Mouse (Mus musculus) heart, adult 18-20 months (tissue): ENCODE data around the gene Rpl27. TPM values are rescaled to one million over a fixed set of nuclear protein-coding genes. Genes with fewer than 3 reads are reported as not detected.
A peak's percentile ranks its signal among the peaks of the same experiment; 100 is the strongest.
"Not testable (repeated sequence)": the region's sequence is repeated elsewhere in the genome, so short reads cannot be mapped to it uniquely, and the experiment has no call there.

Experiments used
- DNase-seq, 2 experiments: peaks; one replicate each; pipeline ENCODE4 v3.0.0; 2021 to 2022; ENCODE audit warnings: mixed read lengths in 1 of 2
- microRNA-seq, 2 experiments: library from miRNA; unstranded; fragments of <30 nt; microRNA quantifications; one replicate each; pipeline ENCODE4 v1.2.0; 2022
- total RNA-seq, 2 experiments: library from RNA; stranded (reverse); gene quantifications; 2 replicates each; pipeline ENCODE4 v1.2.3; 2021

The Rpl27 gene
- total RNA-seq, 2 experiments from 2014 or later: 45.0 to 48.0 TPM

GRCm38 (mm10) chr11:101468263-101468688 is 26.2 kb downstream of the Rpl27 start:
- peak in 1 of 2 experiments; percentile 56 for DNase-seq

- no peak for DNase-seq
These were observed 26.6 kb downstream of the Rpl27 start for GRCm38 (mm10) chr11:101468731-101469130.

DNA sequence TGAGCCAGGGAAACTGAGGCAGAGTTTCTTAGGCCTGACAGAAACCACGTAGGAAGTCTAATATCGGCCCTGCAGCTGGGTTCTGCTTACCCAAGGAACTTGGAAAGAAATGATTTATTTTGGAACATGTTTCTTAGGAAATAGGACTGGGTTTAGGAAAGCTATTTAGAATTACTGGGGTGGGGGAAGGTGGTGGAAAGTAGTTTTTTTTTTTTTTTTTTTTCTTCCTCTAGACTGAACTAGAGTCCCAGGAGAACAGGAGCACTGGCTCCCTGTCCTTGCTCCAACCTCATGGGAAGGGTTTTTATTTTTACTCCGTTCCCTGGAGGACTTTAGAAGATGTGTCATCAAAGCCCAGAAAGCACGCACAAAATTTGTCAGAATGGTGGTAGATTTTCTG is 27.1 kb downstream of the Rpl27 start:
- DNase-seq: no peak

- no peak for DNase-seq
These were observed 28.1 kb downstream of the Rpl27 start for GRCm38 (mm10) chr11:101470206-101470605.

DNA sequence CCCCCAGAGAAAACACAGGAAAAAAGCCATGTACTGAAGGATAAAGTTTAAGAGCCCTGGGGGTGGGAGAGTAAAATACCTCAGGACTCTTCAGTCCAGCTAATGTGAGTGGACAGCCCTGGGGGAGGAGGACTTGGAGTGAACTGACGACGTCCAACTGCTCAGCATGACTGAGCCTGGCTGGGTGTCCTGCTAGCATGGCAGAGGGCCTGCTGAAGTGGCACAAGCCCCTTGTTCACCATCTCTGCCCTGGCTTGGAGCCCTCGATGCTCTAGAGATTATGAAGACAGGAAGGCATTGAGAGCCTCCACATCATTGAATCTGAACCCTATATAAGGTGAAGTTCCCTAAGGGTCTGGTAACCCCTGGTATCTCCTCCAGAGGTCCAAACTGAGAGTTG is 29.8 kb downstream of the Rpl27 start:
- DNase-seq: no peak

GRCm38 (mm10) chr11:101472336-101472735 is 30.2 kb downstream of the Rpl27 start:
- no peak for DNase-seq

DNA sequence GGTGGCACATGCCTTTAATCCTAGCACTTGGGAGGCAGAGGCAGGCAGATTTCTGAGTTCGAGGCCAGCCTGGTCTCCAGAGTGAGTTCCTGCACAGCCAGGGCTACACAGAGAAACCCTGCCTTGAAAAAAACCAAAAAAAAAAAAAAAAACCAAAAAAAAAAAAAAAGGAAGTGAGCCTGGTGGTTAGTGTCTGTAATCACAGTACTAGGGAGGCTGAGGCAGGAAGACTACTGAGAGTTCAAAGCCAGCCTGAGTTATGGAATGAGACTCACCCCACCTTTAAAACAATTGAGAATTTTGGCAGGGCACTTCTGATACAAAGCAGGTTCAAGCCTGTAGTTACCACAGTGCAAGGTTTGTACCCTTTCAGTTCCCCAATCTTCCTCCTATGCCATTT is 31.6 kb downstream of the Rpl27 start:
- not testable (repeated sequence) for DNase-seq

DNA sequence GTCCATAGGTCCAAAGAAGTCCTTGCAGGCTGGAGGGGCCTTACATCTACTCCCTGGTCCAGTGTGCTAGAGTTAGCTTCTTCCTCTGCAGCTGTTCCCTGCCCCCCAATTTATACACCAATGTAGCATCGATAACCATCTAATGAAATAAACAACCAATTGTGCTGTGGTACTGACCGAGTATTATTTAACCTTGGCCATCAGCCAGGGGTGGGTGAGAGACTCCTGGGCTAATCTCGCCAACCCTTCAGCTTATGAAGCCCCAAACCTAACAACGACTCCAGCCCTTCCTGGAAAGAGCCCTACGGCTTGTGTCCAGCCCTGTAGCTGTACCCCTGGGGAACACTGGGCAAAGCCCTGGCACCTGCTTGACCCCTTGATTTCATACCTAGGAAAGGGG is 32.2 kb downstream of the Rpl27 start:
- DNase-seq: no peak

DNA sequence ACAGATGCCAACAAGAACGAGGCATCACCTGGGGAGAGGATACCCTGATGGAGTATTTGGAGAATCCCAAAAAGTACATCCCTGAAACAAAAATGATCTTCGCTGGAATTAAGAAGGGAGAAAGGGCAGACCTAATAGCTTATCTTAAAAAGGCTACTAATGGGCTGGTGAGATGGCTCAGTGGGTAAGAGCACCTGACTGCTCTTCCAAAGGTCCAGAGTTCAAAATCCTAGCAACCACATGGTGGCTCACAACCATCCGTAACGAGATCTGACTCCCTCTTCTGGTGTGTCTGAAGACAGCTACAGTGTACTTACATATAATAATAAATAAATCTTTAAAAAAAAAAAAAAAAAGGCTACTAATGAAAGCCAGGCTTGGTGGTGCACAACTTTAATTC is 34.3 kb downstream of the Rpl27 start:
- DNase-seq: not testable (repeated sequence)

DNA sequence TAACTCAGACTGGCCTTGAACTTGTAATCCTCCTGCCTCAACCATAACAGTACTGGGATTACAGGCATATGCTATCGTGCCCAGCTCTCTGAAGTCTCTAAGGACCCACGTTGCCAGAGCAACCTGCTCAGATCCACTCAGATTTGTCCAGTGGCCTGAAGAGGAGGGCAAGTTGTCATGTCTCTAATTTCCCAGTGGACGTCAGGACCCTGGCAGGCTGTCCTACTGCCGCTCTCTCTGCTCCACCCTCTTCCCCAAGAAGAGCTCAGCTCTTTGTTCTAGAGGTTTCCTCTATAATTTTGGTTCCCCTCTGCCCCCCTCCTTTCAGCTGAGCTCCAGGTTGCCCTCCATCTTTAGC is 35.1 kb downstream of the Rpl27 start:
- no peak for DNase-seq

DNA sequence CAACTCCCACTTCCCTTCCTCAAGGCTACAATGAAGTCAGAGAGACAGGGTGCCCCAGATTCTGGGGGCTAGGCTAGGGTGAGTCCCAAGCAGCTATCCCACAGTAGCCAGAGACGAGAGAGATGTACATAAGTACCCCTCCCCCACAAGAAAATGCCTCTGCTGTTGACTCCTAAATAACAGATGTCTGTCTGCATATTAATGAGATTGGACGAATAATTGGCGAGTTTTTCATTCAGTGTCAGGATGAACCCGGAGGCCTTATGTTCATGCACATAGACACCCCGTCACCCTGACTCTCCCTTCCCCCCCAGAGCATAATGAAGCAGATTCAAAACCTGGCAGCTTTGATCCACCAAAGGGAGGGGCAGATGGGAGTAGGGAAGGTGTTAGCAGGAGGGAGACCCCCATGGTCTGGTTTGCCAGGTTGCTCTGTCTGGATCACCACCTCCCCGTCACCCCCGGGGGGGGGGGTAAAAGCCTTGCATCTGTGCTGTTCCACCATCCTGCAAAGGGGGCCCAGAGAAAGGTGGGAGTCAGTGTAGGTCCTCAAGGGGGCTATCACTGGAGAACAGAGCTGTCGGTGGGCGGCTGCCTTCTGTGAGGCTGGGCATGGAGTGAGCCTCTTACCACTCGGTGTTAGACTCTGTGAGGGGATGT is 35.6 kb downstream of the Rpl27 start:
- DNase-seq: no peak

DNA sequence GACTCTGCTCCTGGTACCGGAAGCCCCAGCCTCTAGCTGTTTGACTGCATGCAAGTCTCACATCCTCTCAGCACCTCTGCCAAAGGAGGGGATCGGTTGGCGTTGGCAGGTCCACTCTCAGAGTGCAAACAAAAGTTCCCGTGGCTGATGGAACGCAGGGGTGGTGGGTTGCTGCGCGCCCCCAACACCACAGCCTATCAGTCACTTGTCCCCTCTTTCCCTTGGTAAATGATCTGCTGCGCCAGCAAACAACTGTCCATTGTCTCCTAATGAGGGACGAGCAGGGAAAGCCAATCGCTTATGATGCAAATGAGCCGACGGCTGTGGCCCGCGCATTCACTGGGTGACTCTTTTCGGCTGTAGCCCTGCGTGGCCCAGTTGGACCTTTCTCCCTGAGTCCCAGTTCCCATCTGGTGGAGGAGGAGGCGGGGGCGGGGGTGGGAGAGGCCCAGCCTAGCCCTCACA is 37.1 kb downstream of the Rpl27 start:
- no peak for DNase-seq

GRCm38 (mm10) chr11:101480912-101481311 is 38.8 kb downstream of the Rpl27 start:
- DNase-seq: no peak

DNA sequence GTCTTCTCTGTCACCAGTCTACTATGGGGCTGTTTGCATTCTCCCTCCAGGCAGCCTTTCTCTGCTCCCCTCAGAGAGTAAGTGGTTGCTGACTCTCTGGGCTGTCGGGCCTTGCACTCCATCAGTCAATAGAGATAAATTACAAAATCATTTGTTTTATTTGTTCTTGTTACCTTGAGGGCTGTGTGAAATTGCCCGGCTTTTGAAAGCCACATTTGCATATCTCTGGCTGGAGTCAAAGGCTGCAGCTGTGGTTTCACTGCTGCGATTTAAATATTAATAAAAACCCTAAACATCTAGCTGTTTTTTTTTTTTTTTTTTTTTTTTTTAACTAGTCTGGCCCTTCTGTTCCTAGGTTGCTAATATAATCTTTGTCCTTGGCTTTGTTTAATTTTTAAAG is 41.7 kb downstream of the Rpl27 start:
- DNase-seq: no peak

- no peak for DNase-seq
These were observed 42.1 kb downstream of the Rpl27 start for GRCm38 (mm10) chr11:101484245-101484644.

DNA sequence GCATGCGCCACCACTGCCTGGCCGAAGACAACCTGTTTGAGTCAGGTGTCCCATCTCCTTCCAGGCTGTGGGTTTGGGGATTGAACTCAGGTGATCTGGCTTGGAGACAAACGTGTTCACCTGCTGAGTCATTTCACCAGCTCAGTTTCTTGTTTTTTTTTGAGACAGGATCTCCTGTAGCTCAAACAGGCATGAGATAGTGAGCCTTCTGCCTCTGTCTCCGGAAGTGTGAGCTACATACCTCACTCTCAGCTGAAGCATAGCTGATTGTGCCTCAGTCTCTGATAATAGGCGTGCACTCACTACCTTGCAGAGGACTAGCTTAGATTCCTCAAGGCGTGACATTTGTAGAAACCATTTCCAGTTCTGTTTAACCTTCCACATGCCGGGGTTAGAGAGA is 42.7 kb downstream of the Rpl27 start:
- no peak for DNase-seq

- DNase-seq: no peak
These were observed 43.5 kb downstream of the Rpl27 start for GRCm38 (mm10) chr11:101485509-101486028.

DNA sequence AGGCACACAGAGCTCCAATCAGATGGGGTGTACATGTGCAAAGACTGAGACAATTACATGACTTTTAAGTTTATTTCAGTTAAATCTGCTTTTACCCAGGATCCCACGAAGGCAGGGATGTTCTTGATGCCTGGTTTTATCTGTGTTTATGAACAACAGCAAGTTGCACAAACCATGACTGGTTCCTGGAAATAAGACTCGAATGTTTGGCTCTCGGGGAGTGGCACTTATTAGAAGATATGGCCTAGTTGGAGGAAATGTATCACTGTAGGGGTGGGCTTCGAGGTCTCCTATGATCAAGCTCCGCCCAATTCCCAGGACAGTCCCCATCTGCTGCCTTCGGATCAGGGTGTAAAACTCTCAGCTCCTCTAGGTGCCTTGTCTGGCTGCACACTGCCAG is 44.0 kb downstream of the Rpl27 start:
- no peak for DNase-seq

Small RNA genes lying within 50 kb of the gene (microRNA-seq; reads per million reads assigned to microRNA genes)
- 3.8 to 4.6 reads per million in 2 experiments for gene Mir6929

Other genes starting within 250 kb of the Rpl27 start
- 10 to 100 TPM; 29.8 to 36.4 TPM for gene Ezh1, start 215.8 kb upstream of the Rpl27 start, total RNA-seq
- gene Ramp2, start 196.3 kb upstream of the Rpl27 start, total RNA-seq: 100 to 1,000 TPM in 1 of 2 experiments, 10 to 100 TPM in 1; 74.7 to 100 TPM
- gene Vps25, start 188.6 kb upstream of the Rpl27 start, total RNA-seq: 100 to 1,000 TPM in 1 of 2 experiments, 10 to 100 TPM in 1; 87.3 to 107 TPM
- 10 to 100 TPM in 1 of 2 experiments, 1 to 10 TPM in 1; 9.4 to 12.9 TPM for gene Wnk4, start 181.7 kb upstream of the Rpl27 start, total RNA-seq
- under 1 TPM; 0.15 to 0.23 TPM for gene Cntd1, start 163.3 kb upstream of the Rpl27 start, total RNA-seq
- 100 to 1,000 TPM in 1 of 2 experiments, 10 to 100 TPM in 1; 98.3 to 108 TPM for gene Coa3, start 163.2 kb upstream of the Rpl27 start, total RNA-seq
- 10 to 100 TPM; 85.4 to 96.5 TPM for gene Becn1, start 140.0 kb upstream of the Rpl27 start, total RNA-seq
- gene Psme3, start 126.1 kb upstream of the Rpl27 start, total RNA-seq: 10 to 100 TPM; 65.0 to 86.3 TPM
- gene Aoc2, start 117.2 kb upstream of the Rpl27 start, total RNA-seq: 1 to 10 TPM; 1.2 to 2.2 TPM
- gene Aoc3, start 111.7 kb upstream of the Rpl27 start, total RNA-seq: 10 to 100 TPM; 10.5 to 16.6 TPM
- not detected for gene G6pc, start 74.7 kb upstream of the Rpl27 start, total RNA-seq
- gene Aarsd1, start 24.7 kb upstream of the Rpl27 start, total RNA-seq: 10 to 100 TPM; 18.5 to 22.9 TPM
- gene Gm27029, start 17.5 kb upstream of the Rpl27 start, total RNA-seq: 10 to 100 TPM in 1 of 2 experiments, 1 to 10 TPM in 1; 6.0 to 10.3 TPM
- 10 to 100 TPM; 11.0 to 11.2 TPM for gene Rundc1, start 17.2 kb upstream of the Rpl27 start, total RNA-seq
- 10 to 100 TPM; 52.7 to 61.5 TPM for gene Ptges3l, start 17.0 kb upstream of the Rpl27 start, total RNA-seq
- 10 to 100 TPM; 14.0 to 16.2 TPM for gene Ifi35, start 6.1 kb downstream of the Rpl27 start, total RNA-seq
- gene Rnd2, start 22.7 kb downstream of the Rpl27 start, total RNA-seq: 1 to 10 TPM; 5.1 to 6.2 TPM
- 10 to 100 TPM; 23.7 to 24.6 TPM for gene Vat1, start 23.9 kb downstream of the Rpl27 start, total RNA-seq
- gene Brca1, start 109.7 kb downstream of the Rpl27 start, total RNA-seq: under 1 TPM; 0.27 to 0.31 TPM
- gene Nbr1, start 109.9 kb downstream of the Rpl27 start, total RNA-seq: 100 to 1,000 TPM in 1 of 2 experiments, 10 to 100 TPM in 1; 94.7 to 131 TPM
- gene Tmem106a, start 139.9 kb downstream of the Rpl27 start, total RNA-seq: 1 to 10 TPM; 3.2 to 5.9 TPM
- not detected for gene Gm11634, start 157.0 kb downstream of the Rpl27 start, total RNA-seq
- 10 to 100 TPM; 43.7 to 52.3 TPM for gene Rdm1, start 184.9 kb downstream of the Rpl27 start, total RNA-seq
- gene Arl4d, start 223.2 kb downstream of the Rpl27 start, total RNA-seq: 10 to 100 TPM; 19.6 to 22.5 TPM